Mouse (Mus musculus): ENCODE data around the gene Csn3.

GRCm38 (mm10) chr5:87925372-87925771 is at the start of gene Csn3:
- TF ChIP-seq CTCF (IDR thresholded peaks at IDR 0.05; ENCODE audit: extremely low read depth, insufficient read depth, low read length): no peak
- no peak for TF ChIP-seq POLR2A (IDR thresholded peaks at IDR 0.05; ENCODE audit: extremely low read depth, insufficient read depth, low read length)

Data from cortical plate, adult 2 months (tissue).